Mouse (Mus musculus) mouse trophoblast stem cell (cell line): ENCODE results near the gene Ankrd60.

Experiments used
- in situ Hi-C, 2 experiments: fragments of 300-500 bp; cut with MseI, MboI; formaldehyde crosslinking; loops; 2 replicates in 1 of 2; 3 replicates in 1 of 2; pipeline ENCODE4 v1.15.1; 2025

Ankrd60 gene

DNA sequence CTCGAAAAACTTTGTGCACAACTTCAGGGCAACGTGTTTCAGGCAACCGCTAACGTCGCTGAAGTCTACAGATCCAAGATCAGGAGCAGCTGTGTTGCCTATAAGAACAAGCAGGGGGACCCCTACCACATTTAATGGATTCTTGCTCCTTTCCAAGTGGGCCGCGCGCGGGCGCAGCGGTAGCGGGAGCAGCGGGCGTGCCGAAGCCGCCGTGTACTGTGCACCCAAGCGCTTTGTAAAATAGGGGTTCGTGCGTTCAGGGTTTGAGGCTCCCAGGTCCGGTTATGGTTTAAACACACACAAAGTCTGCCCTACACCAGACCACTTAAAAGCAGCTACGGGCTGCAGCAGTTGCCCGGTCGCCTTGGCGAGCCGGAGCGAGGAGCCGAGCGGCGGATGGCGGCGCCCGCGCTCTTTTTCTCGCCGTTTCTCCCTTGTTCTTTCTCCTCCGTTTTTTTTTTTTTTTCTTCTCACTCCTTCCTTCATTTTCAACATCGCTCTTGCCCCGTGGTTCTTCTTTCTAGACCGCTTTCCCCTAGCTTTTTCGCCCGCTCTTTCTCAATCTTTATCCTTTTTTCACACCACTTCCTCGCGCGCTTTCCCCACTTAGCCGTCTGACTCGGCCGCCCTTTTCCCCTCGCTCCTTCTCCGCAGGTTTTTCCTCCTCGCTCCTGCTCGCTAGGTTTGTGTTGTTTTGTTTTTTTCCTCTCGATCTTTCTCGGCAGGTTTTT is 7.4 kb upstream of the Ankrd60 start:
- in situ Hi-C loops = loop anchor here in 1 of 2 experiments (10.0 kb wide), 1 partner anchor 349 kb away; no protein-coding TSS in a partner anchor

DNA sequence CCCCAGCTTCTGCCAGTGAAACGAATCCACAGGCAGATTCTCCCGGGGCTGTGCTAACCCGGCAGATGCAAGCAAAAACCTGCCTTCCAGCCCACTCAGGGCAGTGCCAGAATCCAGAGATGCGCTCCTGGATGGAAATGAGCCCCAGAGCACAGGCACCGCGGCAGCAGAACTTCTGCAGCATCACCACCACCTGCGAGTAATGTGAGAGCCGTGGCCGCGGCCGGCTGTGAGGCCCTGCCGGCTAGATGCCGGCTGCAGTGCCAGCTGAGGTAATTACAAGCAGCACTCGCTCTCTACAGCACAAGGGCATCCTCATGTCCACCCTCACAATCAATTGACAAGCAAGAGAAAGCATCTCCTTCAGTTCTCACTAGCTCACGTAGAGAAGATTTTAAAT is 6.2 kb upstream of the Ankrd60 start:
- in situ Hi-C loops = loop anchor here in 1 of 2 experiments (10.0 kb wide), 1 partner anchor 350 kb away; no protein-coding TSS in a partner anchor

DNA sequence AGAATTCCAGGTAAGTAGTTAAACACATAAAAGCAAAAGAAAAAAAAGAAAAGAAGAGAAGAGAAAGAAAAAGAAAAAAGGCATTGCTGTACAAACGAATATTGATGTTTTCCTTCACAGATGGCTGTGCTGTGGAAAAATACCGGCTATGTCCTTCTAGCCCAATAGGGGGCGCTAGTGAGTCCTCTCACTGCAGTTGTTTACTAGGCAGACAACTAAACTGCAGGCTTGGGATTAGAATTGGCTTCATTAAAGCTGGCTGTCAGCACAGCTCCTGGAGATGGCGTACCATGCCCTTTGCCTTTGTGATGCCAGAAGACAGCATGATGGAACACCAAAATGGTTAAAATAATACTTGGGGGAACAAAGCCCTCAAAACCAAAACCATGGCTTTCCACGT is 5.3 kb upstream of the Ankrd60 start:
- in situ Hi-C loops = loop anchor here in 1 of 2 experiments (10.0 kb wide), 1 partner anchor 351 kb away; no protein-coding TSS in a partner anchor

- in situ Hi-C loops = loop anchor here in 1 of 2 experiments (10.0 kb wide), 1 partner anchor 352 kb away; no protein-coding TSS in a partner anchor
Observed at GRCm38 (mm10) chr2:173582903-173583302, 4.7 kb upstream of the Ankrd60 start.

DNA sequence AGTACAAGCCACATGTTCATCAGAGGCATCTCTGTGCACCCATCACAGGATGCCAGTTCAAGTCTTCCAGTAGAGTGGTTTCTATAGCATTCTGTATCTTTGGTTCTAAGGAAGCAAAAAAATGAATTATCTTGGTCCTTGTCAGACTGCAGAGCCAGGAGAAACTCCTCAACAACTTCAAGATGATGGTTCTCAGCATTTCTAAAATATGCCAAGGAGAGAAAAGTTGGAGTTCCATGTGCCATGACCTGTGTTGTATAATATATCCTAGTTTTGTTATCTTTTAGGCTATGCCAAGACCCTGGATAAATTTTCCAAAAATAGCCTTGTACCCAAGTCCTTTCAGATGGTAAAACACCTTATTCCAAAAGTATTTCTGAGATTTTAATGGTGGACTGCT is 2.9 kb upstream of the Ankrd60 start:
- in situ Hi-C loops = loop anchor here in 1 of 2 experiments (10.0 kb wide), 1 partner anchor 354 kb away; no protein-coding TSS in a partner anchor

GRCm38 (mm10) chr2:173578595-173578994 is 430 bp upstream of the Ankrd60 start:
- in situ Hi-C loops = no loop called here

DNA sequence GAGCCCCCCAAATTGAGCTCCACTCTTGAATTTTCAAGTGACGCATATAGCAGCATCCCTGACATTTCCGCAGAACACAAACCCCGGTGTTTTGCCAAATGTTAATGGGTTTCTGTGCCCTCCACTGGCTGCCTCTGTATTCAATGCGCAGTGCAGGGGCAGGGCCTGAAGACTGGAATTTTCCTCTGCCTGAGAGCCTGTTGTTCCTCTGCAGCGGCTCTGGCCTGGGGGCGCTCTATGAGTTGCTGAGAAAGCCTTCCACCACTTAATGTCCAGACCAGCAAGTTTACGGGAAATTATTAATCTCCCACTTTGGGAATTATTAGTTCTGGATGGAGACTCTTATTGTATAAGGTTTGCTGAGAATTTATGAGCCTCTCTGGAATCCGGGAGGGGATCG is 14.0 kb downstream of the Ankrd60 start:
- in situ Hi-C loops = loop anchor here in 1 of 2 experiments (5.0 kb wide), 1 partner anchor 377 kb away; no protein-coding TSS in a partner anchor

DNA sequence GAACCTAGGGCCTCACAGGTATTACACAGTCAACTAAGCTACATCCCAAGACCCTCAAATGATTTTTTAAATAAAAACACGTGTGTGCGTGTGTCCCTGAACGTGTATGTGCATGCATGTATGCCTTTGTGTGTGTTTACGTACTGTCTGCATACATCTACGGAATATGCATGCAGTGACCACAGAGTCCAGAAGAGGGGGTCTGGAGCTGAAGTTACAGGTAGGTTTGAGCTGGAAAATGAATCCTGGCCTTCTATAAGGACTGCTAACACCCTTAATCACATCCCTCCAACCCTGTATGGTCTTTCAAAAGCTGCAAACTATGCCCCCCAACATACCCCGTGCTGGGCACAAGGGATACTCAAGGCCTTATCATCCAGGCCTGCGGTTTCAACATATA is 14.8 kb downstream of the Ankrd60 start:
- in situ Hi-C loops = loop anchor here in 1 of 2 experiments (5.0 kb wide), 1 partner anchor 376 kb away; no protein-coding TSS in a partner anchor

DNA sequence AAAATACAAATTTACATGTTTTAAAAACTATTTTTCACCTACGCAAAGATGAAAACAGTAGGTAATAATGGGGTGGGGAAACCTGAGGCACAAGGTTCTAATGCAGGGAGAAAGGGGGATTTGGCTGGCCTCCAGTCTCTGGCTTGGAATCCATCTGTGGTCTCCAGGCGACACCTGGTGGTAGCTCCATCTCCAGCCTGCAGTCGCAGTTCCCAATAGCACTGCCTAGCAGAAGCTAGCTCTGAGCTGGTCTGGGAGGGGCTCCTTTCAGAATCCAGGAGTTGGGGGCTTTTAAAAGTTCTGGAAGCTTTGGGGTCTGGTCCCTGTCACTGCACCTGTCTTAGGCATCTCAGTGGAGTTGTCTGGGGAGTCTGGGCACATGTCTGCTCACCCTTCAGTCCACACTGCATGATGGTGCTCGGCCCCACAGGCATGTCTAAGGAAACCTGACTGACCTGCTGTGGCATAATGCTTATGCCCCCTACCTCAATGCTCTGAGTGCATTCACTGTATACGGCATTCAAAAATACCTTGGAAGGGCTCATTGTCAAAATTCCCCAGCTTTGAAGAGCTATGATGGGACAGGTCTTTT is 16.2 kb downstream of the Ankrd60 start:
- in situ Hi-C loops = loop anchor here in 1 of 2 experiments (5.0 kb wide), 1 partner anchor 375 kb away; no protein-coding TSS in a partner anchor

DNA sequence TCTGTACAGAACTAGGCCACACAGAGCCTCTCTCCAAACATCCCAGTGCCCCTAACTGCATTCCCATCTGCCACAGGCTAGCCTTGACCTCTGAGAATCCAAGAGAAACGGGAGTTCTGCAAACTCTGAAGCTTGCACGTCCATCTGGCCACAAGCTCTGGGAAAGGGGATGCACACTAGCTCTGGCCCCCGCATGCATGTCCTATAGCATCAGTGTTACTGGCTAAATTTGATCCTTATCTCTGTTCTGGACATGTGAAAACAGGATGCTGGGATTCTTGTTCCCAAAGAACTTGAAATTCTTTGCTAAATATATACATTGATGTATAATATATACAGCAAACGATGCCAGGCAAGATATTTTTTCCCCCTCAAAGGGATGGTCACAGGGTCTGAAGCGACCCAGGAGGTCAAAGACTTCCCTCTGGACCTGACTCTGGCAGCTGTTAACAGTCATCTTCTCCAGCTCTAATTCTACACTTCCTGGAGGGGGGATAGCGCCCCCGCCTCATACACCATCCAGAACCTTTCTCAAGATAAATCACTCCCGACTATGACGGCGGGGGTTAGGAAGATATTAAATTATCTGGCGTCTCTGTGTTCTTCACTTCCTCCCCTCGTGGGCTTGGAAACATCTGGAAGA is 19.3 kb downstream of the Ankrd60 start:
- in situ Hi-C loops = loop anchor here (10.0 kb wide), 3 partner anchors 364 to 454 kb away; partner anchors contain the start of gene Ctcfl (in 1 of the 2)

DNA sequence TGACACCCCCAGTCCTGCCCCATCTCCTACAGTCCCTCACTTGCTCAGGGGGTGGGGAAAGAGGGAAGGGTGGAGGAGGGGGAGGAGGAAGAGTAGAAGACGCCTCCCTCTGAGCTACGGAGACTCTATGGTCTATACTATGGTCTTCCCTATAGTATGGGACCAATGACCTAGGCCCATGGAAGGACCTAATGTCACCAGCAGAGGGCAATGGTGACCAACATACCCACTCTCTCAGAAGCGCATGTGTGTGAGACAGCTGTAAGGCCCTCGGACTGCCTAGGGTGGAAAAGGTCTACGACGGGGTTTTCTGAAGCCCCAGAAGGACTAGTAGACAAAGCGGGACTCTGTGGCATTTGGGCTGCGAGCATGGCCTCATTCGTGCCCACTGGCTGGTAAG is 24.3 kb downstream of the Ankrd60 start:
- in situ Hi-C loops = loop anchor here (10.0 kb wide), 3 partner anchors 359 to 449 kb away; partner anchors contain the start of gene Ctcfl (in 1 of the 2)

DNA sequence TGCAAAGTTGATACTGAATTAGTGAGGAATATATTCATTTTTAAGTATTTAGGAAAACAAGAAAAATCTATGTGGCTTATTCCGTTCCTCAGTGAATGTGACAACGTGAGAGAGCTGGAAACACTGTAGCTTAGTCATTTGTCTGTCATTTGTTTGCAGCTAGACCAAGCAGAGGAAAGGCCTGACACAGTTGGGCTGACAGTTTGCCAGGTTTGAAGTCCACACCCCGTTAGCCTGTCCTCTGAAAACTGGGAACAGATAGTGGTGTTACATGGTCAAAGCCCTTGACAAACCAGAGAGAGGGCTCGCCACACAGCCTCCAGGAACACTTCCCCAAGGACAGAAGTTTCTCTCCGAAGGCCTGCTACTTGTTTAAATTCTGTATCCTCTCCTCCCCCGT is 27.5 kb downstream of the Ankrd60 start:
- in situ Hi-C loops = loop anchor here (10.0 kb wide), 3 partner anchors 356 to 446 kb away; partner anchors contain the start of gene Ctcfl (in 1 of the 2)

GRCm38 (mm10) chr2:173549236-173549635 is 28.9 kb downstream of the Ankrd60 start:
- in situ Hi-C loops = loop anchor here (10.0 kb wide), 2 partner anchors 94 to 324 kb away; no protein-coding TSS in a partner anchor

- in situ Hi-C loops = loop anchor here (10.0 kb wide), 2 partner anchors 91 to 321 kb away; no protein-coding TSS in a partner anchor
Observed at GRCm38 (mm10) chr2:173545992-173546703, 32.0 kb downstream of the Ankrd60 start.

GRCm38 (mm10) chr2:173542716-173543115 is 35.4 kb downstream of the Ankrd60 start:
- in situ Hi-C loops = loop anchor here (10.0 kb wide), 2 partner anchors 88 to 318 kb away; no protein-coding TSS in a partner anchor

DNA sequence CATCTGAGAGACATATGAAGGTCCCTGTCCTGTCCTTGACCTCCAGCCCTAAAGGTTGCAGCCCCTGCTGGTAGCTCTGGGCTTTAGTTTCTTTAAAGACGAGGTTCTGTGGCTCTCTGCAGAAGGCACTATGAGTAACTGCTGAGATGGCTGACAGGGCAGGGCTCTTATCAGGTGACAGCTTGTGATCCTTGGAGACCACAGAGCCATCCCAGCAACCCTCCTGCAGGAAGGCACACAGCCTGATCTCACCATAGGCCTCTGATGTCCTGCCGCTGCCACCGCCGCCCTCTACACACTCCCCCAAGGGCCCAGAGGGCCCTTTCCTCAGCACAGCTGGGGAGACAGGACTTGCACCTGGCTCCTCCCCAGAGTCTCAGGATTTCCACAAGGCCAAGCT is 36.4 kb downstream of the Ankrd60 start:
- in situ Hi-C loops = loop anchor here (10.0 kb wide), 2 partner anchors 87 to 317 kb away; no protein-coding TSS in a partner anchor

GRCm38 (mm10) chr2:173539781-173540180 is 38.4 kb downstream of the Ankrd60 start:
- in situ Hi-C loops = loop anchor here (10.0 kb wide), 2 partner anchors 85 to 315 kb away; no protein-coding TSS in a partner anchor

DNA sequence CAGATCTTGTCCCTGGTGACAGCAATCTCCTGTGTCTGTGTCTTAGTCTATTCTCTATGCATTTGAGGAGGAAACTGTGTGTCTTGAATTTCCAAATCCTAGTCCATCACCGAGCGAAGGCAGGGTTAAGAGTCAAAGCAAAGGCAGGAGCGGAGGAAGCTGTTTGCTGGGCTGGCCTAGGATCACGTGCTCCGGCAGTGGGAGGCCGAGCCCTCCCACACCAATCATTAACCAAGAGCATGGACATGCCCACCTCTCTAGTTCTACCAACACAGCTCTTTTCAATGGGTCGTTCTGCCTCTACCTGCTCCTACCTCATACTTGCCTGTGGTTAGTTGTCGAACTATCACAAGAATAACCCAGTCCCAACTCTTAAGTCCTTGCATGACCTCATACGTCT is 42.3 kb downstream of the Ankrd60 start:
- in situ Hi-C loops = no loop called here

DNA sequence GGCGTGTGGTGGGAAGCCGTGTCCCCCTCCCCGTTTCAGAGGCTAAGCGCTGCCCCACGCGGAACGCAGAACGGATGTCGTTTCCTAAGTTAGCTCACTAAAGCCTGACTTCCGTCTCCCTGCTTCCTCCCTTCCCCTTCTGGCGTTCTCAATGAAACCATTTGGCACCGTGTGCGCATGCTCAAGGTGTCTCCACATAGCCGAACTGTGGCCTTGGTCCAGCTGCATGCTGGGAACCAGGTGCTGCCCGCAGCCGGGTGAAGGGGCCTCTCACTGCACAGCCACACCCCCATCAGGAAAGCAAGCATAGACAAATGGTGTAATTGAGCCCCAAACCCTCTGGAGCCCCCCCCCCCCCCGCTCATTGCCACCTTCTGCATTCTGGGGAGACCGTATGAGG is 42.8 kb downstream of the Ankrd60 start:
- in situ Hi-C loops = no loop called here

DNA sequence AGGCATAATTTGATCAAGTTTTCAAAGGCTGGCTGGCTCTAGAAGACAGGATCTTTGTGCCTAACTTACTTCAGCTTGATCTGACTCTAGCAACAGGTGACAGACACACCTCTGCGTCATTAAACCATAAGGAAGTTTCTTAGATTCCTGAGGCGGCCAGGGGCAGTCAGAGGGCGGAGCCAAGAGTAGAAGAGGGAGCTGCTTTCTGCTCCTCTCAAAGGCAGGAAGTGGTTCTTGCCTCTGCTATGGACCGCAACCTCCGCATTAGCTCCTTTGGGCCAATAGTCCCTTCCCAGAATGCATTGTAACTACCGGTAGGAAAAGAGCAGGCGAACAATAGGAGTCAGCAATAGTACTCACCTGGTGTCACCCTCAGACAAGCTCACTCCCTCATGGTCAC is 43.6 kb downstream of the Ankrd60 start:
- in situ Hi-C loops = no loop called here
